Mouse (Mus musculus) lung, adult 18-20 months (tissue): ENCODE measurements around the gene Plekhg6.
A peak's percentile ranks its signal among the peaks of the same experiment; 100 is the strongest.

ENCODE experiments used
- DNase-seq, 2 experiments: peaks; one replicate each; pipeline ENCODE4 v3.0.0; 2022; ENCODE audit warnings: mixed read lengths in 2 of 2

Plekhg6 gene

GRCm38 (mm10) chr6:125322794-125323193, 57.8 kb downstream of the Plekhg6 start:
- DNase-seq: peak; percentile 85 to 86

DNA sequence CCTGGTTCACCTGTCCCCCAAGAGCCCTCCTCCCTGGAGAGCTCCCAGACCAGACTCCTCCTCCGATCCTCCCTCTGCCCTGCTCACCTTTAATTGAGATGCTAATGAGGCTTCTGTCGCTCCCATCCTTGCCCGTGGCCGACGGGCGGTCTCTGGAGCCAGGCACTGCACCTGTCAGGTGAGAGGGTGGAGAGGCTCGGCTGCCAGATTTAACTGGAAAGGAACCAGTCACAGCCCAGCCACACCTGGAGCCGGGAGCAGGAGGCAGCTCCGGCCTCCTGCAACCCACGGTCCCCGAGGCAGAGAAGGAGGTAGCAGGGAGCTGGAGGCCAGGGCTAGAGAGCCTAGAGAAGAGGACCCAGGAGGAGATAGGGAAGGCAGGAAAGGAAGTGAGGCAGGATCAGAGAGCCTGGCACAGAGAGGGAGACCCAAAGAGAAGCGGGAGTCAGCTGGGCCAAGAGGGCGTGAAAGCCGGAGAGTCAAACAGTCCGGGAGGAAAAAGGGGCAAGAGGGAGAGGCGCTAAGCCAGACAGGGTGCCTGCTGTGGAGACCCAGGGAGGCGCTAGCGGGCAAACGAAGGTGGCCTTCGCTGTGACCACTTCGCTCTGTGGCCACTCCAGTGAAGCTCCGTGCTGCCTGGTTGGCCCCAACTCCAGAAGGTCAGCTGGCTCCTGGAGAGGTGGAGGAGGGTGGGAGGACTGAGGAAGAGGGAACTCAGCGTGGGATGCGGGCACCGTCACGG, 59.3 kb downstream of the Plekhg6 start:
- DNase-seq: peak; percentile 92 to 94

GRCm38 (mm10) chr6:125320323-125320722, 60.3 kb downstream of the Plekhg6 start, which contains the start of gene Scnn1a:
Scnn1a (plus strand) TSS chr6:125320659.
- DNase-seq: peak; percentile 86 to 90

- DNase-seq: peak in 1 of 2 experiments; percentile 48
Observed at GRCm38 (mm10) chr6:125319919-125320296, 60.7 kb downstream of the Plekhg6 start.

- peak; percentile 90 to 94 for DNase-seq
Observed at GRCm38 (mm10) chr6:125318981-125319918, 61.3 kb downstream of the Plekhg6 start.

GRCm38 (mm10) chr6:125317077-125317476, 63.5 kb downstream of the Plekhg6 start:
- DNase-seq: no peak

DNA sequence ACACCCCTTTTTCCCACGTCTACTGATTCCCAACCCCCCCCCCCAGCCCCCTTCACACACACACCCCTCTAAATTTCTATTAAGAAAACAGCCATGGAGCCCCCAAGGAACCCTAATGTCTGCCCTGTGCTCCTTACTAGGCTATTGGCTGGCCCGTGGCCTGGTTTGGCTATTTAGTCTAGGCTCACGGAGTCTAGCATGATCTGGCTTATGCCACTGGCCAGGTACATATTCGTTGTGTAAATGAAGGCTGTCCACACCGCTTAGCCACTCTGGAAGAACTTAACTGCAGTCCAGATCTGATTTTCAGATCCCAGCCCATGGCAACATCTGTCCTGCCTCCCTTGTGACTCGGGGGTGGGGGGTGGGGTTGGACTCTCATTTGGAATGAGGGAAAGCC, 65.8 kb downstream of the Plekhg6 start:
- DNase-seq: no peak

DNA sequence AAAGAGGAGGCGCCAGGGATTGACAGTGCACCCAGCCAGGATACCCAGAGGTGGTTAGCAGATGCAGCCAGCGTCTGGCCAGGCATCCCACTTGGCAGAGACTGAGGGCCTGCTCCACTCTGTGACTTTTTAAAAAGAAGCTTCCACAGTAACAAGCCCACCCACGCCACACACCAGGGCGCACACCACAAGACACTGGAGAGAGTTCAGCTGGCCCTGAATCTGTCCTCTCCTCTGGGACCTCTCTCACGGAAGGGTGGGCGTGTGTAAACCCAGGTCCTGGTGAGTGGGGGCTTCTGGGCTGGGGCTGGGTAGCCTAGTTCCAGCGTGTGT, 66.4 kb downstream of the Plekhg6 start:
- no peak for DNase-seq

GRCm38 (mm10) chr6:125313546-125314230, 66.9 kb downstream of the Plekhg6 start, which contains the start of gene Ltbr:
Ltbr (minus strand) TSS chr6:125313885.
- peak; percentile 90 to 95 for DNase-seq
